Mouse (Mus musculus): ENCODE measurements around the gene E2f8.

E2f8 gene

DNA sequence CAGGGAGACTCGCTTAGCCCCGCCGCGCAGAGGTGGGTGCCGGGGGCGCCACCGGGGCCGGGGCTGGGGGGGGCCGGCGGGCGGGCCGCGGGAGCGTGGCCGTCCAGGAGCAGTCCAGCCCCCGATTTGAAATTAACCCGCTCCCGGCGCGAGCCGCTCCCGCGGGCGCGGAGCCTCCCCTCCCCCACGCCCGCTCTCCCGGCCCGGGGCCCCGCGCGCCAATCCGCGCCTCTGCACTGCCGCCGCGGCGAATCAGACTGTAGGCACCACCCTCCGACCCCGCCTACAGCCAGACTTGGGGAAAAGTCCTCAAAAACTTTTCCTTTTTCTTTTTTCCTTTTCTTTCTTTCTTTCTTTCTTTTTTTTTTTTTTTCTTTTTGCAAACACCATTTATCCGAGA is at the start of gene E2f8:
TSS of gene E2f8 (minus strand) at position 111 of the 400 bp plus-strand sequence.
- DNase-seq (ENCODE audit: low spot score in 2 of 2): peak; percentile 52 to 72

DNA sequence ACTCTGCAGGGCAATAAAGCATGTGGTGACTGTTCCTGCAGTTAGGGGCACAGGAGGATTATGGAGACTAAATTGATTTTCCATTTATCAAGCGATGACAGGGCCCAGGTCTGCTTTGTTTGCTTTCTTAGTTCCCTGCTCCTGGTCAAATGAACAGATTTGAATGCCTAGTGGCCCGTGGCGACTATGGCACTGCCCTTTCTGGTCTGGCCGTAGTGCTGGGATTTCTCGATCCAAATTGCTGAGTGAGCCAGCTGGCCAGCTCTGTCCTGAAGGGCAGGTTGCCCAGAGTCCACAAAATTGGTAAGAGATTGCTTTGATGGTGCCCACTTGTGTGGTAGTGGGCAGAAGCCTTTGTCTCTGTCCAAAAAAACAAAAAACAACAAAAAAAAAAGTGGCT is 49.0 kb upstream of the E2f8 start:
- DNase-seq (ENCODE audit: low spot score in 2 of 2): peak in 1 of 2 experiments; percentile 32

DNA sequence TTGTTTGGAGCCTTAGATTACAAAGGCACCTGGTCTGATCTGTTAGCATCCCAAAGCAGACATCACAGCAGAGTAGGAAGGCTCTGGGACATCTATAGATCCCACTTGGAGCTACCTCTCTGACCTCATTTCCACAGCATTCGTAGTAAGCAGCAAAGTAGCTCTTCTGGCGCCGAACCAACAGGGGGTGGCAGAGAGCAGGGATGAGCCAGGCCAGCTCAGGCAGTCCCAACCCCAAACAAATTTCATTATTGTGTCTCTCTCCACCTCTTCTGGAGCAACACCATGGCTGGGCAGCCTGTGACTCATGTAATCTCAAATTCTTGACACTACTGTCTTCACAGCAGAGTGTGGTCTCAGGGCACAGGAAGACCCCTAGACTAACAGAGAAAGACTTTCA is 47.0 kb upstream of the E2f8 start:
- peak; percentile 31 to 55 for DNase-seq (ENCODE audit: low spot score in 2 of 2)

- DNase-seq (ENCODE audit: low spot score in 2 of 2): no peak
Observed at GRCm38 (mm10) chr7:48925214-48925613, 43.8 kb upstream of the E2f8 start.

DNA sequence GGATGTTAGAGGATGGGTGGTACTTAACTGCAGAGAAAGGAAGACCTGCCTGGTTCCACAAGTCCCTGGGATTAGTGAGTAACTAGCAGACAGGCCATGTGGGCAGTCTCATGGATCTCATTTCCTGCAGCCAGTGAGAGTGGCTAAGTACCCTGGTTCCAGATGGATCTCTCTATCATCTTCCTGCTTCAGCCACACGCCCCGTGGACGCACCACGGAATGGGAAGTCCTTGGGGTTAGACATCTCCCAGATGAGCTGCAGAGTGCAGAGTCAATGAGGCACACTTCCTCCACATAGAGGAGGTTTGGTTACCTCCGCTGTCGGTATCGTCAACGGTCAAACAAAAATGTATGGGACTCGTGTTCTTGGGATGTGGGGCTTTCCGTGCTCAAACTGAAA is 42.2 kb upstream of the E2f8 start:
- DNase-seq (ENCODE audit: low spot score in 2 of 2): no peak

- DNase-seq (ENCODE audit: low spot score in 2 of 2): no peak
Observed at GRCm38 (mm10) chr7:48918389-48918788, 37.0 kb upstream of the E2f8 start.

DNA sequence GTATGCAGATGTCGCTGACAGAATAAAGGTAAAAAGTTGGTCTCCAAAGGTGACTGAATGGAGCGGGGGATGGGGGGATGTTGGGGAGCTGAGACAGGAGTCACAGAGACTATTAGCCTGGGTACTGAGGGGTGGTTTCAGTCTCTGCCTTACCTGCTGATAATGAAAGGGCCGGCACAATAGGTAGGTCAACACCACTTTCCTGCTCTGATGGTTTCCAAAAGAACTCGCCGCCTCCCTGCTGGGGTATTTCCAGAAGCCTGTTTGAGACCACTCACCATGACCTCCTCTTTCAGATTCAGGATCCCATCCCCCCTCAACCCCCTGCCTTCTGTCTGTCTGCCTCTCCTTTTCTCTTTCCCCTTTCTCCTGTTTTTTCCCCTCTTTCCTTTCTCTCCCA is 36.6 kb upstream of the E2f8 start:
- DNase-seq (ENCODE audit: low spot score in 2 of 2): no peak

DNA sequence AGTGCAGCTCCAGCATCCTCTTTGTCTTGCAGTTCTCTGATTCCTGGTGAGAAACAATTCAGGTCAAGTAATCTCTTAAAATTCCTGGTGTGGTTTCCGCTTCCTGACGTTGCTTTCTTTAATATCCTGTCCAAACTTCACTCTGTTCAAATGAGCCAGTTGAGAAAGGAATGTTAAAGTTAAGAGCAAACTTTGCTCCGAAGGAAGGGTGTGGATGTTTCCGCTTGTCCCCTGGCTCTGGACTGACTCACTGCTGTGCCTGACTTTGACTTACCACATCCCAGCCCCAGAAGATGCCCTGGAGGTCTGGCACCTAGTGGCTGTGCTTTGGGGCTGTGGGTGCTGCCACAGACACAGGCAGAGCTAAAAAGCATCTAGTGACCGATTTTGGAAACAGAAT is 36.1 kb upstream of the E2f8 start:
- DNase-seq (ENCODE audit: low spot score in 2 of 2): no peak

GRCm38 (mm10) chr7:48914630-48915506 is 33.5 kb upstream of the E2f8 start:
- no peak for DNase-seq (ENCODE audit: low spot score in 2 of 2)

- DNase-seq (ENCODE audit: low spot score in 2 of 2): no peak
Observed at GRCm38 (mm10) chr7:48911146-48911545, 29.8 kb upstream of the E2f8 start.

DNA sequence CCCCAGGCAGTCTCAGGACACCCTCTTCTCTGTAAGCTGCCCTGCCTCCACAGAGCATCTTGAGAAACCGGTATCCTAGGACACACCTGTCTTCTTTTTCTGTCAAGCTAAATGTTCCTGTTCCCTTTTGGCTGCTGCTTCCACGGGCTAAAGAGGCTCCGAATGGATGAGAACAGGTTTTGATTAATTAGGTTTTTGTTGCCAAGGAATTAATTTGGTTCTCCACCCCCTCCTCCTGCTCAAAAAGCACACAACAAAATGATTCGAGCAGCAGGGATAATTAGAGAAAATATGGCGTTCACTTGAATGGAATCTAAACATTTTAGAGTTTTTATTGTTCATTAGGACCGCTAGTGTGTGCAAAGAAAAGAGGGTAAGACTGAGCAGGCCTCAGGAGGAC is 28.9 kb upstream of the E2f8 start:
- no peak for DNase-seq (ENCODE audit: low spot score in 2 of 2)

- no peak for DNase-seq (ENCODE audit: low spot score in 2 of 2)
Observed at GRCm38 (mm10) chr7:48909342-48909671, 27.9 kb upstream of the E2f8 start.

DNA sequence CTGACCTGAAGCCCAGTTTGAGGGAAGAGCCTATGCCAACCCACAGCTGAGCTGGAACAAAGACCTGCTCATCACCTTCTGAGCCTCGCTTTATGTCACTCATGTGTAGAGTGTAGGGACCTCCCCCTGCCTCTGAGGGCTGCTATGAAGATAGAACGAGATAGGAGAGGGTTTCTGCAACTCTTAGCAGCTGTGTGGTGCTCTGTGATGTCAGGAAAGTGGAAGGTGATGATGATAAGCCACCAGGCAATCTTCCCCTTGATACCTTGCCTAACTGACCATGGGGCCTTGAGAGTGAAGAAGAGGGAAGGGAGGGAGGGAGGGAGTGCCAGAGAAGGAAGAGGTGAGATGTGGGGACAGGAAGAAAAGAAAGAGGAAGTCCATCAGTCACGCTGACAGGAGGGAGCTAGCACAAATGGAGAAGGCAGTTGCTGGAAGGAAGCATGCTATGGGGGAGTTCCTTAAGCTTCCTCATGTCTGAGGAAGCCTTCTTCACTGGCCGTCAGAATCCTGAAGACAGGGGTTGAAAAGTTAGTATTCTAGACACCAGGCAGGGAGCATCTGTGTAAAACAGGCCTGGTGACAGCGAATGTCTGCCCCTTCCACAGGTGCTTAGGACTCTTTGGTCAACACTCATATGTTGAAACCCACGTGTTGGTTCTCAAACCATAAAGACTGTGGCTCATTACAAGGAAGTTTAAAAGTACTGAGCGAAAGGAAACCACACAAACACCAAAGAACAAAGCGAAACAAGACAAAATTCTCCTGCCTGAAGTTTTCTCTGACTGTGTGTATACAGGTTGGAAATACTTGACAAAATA is 27.3 kb upstream of the E2f8 start, which contains the start of gene Nav2:
TSS of gene Nav2 (plus strand) at position 196 of the 821 bp plus-strand sequence.
- DNase-seq (ENCODE audit: low spot score in 2 of 2): no peak

DNA sequence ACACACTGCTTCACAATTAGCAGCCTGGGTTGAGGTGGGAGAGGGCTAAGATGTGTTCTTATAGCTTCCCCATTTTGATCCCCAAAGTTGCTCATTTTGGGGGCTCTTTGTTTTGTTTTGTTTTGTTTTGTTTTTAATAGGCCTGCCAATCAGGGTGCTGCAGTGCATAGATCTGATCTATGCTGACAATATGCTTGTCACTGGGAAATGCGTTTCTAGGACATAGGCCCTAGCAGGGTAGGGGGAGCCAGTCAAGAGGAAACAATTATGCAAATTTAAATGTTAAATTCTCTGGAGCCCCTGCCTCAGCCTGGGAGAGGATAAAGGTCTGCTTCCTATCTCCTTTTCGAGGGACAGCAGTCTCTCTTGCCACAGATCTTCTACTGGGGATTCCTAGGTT is 21.1 kb upstream of the E2f8 start:
- DNase-seq (ENCODE audit: low spot score in 2 of 2): no peak

DNA sequence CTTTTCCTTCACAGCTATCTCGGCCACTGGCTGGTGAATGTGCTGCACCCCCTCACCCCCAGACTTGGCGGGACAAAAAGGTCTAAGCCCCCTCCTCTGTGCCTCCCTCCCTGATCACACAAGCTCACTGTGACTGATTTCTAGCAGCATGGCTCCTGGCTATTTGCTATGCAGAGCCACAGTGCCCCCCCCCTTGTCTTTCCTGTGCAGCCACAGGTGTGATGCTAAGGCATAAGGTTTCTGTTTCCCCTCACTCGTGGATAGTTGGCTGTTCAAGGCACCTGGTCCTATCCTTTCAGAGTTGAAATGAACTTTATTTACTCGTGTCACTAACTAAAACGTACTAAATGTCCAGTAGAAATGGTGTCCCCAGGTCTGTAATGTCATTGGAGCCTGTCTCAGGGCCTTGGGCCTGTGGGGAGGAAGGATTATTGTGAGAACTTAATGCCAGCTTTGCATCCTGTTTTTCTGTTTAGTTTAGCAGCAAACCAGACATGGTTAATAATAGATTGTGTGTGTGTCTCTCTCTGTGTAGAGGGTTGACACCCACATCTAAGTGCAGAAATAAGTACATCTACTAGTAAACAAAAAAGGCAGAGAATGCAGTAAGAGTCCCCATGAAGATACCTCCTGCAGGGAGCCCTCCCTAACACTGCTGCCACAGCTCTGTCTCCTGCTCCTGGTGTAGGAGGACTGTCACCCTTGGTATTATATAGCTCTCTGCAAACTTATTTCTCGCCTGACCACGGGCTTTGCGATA is 19.2 kb upstream of the E2f8 start:
- DNase-seq (ENCODE audit: low spot score in 2 of 2): no peak

DNA sequence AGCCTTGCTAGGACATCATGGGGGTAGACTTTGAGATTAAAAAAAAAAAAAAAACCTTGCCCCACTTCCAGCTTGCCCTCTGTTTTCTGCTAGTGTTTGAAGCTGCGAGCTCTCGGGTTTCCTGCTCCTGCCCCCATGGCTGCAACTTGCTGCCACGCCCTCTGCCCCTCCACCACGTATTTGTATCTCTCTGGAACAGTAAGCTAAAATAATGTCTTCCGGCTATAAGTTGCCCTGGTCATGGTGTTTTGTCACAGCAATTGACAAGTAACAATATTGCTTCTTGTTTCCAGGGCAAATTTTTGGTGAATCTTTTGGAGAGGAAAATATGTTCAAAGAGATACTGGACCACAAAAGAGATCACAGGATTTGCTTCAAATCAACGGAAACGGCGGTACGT is 17.0 kb upstream of the E2f8 start:
- no peak for DNase-seq (ENCODE audit: low spot score in 2 of 2)

DNA sequence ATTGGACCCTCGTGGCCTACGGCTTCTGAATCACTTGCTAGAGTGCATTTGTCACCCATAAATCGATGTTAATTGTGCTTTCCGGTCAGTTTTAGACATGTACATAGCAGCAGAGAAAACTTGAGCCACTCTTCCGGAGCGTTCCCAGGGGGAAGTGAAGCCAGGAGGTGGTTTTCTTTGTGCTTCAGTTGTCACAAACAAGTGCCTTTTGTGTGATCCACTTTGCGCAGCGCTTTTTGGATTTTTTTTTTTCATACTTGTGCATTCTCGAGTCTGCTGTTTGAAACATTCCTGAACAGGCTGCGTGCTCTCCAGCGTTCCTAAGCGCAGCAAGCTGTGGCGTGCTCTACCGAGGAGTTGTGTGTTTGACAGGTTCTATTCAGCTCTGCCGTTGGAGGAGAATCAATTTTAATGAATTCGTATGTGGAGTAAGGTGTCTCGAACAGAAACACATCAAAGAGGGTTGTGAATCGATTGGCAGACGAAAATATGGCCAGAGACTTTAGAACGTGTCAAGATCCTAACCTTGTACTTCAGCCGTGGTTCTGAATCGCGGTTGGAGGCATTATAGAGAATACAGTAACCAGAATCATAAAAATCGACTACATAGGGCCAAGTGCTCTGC is 16.3 kb upstream of the E2f8 start:
- no peak for DNase-seq (ENCODE audit: low spot score in 2 of 2)

DNA sequence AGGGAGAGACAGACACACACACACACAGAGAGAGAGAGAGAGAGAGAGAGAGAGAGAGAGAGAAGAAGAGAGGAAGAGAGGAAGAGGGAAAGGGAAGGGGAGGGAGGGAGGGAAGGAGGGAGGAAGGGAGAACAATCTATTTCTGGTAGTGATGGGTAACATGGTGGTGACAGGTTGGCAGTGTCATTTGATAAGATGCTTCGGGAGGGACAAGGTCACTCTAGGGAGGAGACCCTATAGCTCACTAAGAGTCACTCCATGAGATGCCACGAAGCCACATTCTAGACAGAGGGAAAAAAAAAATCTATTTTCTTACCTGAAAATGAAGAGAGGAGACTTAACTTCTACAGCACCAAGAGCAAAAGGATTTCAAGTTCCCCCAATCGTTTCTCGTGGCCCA is 14.7 kb upstream of the E2f8 start:
- no peak for DNase-seq (ENCODE audit: low spot score in 2 of 2)

GRCm38 (mm10) chr7:48895475-48895874 is 14.1 kb upstream of the E2f8 start:
- no peak for DNase-seq (ENCODE audit: low spot score in 2 of 2)

DNA sequence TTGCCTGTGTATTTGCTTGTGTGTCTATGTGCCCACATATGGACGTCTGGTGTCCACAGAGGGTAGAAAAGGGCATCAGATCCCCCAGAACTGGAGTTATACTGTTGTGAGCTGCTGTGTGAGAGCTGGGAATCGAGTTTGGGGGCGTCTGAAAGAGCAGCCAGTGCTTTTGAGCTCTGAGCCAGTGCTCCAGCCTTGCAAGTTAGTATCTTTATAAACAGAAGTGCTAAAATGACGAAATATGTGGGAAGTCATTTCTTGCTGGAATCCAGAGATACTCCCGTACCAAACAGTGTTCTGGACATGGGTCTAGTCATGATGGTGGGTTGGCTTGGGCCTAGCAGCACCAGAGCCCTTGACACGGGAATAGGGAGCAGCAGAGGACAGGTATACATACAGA is 13.4 kb upstream of the E2f8 start:
- no peak for DNase-seq (ENCODE audit: low spot score in 2 of 2)

GRCm38 (mm10) chr7:48894152-48894551 is 12.8 kb upstream of the E2f8 start:
- peak; percentile 44 to 61 for DNase-seq (ENCODE audit: low spot score in 2 of 2)

- no peak for DNase-seq (ENCODE audit: low spot score in 2 of 2)
Observed at GRCm38 (mm10) chr7:48893093-48893492, 11.7 kb upstream of the E2f8 start.
